Mouse (Mus musculus) testis, adult 2 months (tissue): ENCODE data around the gene Dync1li1. TPM values are rescaled to one million over a fixed set of nuclear protein-coding genes. Genes with fewer than 3 reads are reported as not detected.

Experiments used
- H3K27ac ChIP-seq: fragments of 200-500 bp; 2 replicates; pipeline ENCODE4 v1.5.1; 2012; ENCODE audit warnings: low read depth, low read length; ENCODE audit not compliant: control insufficient read depth, insufficient read depth
- H3K27me3 ChIP-seq: fragments of 200-500 bp; 2 replicates; pipeline ENCODE4 v1.6.1; 2012; ENCODE audit warnings: mild to moderate bottlenecking, low read length, moderate library complexity; ENCODE audit not compliant: control insufficient read depth, insufficient read depth
- H3K36me3 ChIP-seq: fragments of 200-500 bp; 2 replicates; pipeline ENCODE4 v1.6.1; 2012; ENCODE audit warnings: mild to moderate bottlenecking, low read length; ENCODE audit not compliant: control insufficient read depth, insufficient read depth
- H3K4me1 ChIP-seq: fragments of 200-500 bp; 2 replicates; pipeline ENCODE4 v1.6.1; 2012; ENCODE audit warnings: low read length; ENCODE audit not compliant: control insufficient read depth, insufficient read depth
- H3K4me3 ChIP-seq: fragments of 200-500 bp; 2 replicates; pipeline ENCODE4 v1.5.1; 2012; ENCODE audit warnings: low read depth, mild to moderate bottlenecking, low read length, moderate library complexity, mixed read lengths; ENCODE audit not compliant: control insufficient read depth
- CTCF ChIP-seq: fragments of 200-500 bp; IDR thresholded peaks from 2 replicates; pipeline ENCODE4 v1.5.1; 2012; ENCODE audit warnings: low read depth, mild to moderate bottlenecking, inconsistent platforms, low read length, moderate library complexity; ENCODE audit not compliant: control insufficient read depth, insufficient read depth, insufficient replicate concordance
- POLR2A ChIP-seq: fragments of 200-500 bp; IDR thresholded peaks from 2 replicates; pipeline ENCODE4 v1.6.1; 2012; ENCODE audit warnings: low read depth, mild to moderate bottlenecking, inconsistent platforms, low read length, moderate library complexity; ENCODE audit not compliant: control insufficient read depth
- polyA plus RNA-seq: library from polyadenylated mRNA; depleted of rRNA; stranded (reverse); fragments of >200 nt; gene quantifications from 2 replicates; pipeline ENCODE4 v1.2.3, GENCODE M21; 2012

Gene Dync1li1
- polyA plus RNA-seq, 1 experiment, result 4.7 TPM

DNA sequence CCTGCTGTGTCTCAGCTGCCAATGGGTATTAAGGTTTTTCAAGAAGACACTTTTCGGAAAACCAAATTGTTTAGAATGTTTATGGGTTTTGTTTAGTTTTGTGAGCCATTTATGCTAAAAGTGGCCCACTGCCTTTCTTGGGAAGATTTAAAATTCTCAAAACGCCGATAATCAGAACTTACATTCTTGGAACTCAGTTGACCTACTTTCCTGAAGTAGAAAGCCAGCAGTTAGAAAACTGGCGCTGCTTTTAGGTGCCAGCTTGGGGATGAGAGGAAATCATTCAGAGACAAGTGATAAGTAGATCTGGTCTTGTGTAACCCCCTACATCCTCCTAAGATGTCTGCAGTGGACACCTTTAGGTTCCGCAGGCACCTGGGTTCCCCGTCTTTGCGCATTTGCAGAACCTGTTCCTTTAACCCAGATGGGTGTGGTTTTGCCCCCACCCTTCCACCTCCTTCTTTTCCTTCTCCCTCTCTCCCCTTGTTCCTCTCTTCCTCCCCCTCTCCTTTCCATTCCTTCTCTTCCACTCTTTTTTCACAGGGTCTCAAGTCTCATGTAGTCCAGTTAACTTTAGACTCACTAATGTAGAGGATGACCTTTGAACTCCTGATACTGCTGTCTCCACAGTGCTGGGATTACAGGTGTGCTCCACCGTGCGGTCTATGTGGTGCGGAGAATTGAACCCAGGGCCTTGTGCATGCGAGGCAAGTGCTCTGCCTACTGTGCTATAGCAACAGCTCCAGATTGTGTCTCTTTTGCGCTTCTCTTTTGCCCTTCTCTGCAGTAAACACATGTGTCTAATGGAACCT, 43.5 kb downstream of the Dync1li1 start:
- no peaks in the 10 kb centered on the region for H3K27me3 ChIP-seq
- peaks cover 2% of the 10 kb centered on the region; the same call in 1 of the 2 replicates for H3K36me3 ChIP-seq
- H3K27ac ChIP-seq, result no peak overlapping the region; the same call in 1 of the 2 replicates
- no peak for TF ChIP-seq CTCF
- TF ChIP-seq POLR2A, result no peak
- H3K4me3 ChIP-seq, result peak overlapping the region; percentile 97
- peaks cover 8% of the 10 kb centered on the region for H3K4me1 ChIP-seq

GRCm38 (mm10) chr9:114733238-114733637, 44.6 kb downstream of the Dync1li1 start:
- H3K4me3 ChIP-seq, result no peak overlapping the region
- H3K4me1 ChIP-seq, result peaks cover 10% of the 10 kb centered on the region
- peaks cover 2% of the 10 kb centered on the region; the same call in 1 of the 2 replicates for H3K36me3 ChIP-seq
- no peaks in the 10 kb centered on the region for H3K27me3 ChIP-seq
- TF ChIP-seq POLR2A (no peak), CTCF (no peak)
- H3K27ac ChIP-seq, result no peak overlapping the region

- no peak overlapping the region for H3K27ac ChIP-seq
- H3K27me3 ChIP-seq, result no peaks in the 10 kb centered on the region
- H3K36me3 ChIP-seq, result peaks cover 2% of the 10 kb centered on the region; the same call in 1 of the 2 replicates
- H3K4me1 ChIP-seq, result peaks cover 6% of the 10 kb centered on the region
- TF ChIP-seq CTCF (no peak), POLR2A (no peak)
- H3K4me3 ChIP-seq, result no peak overlapping the region
Measured at GRCm38 (mm10) chr9:114736442-114736841, 47.9 kb downstream of the Dync1li1 start.

DNA sequence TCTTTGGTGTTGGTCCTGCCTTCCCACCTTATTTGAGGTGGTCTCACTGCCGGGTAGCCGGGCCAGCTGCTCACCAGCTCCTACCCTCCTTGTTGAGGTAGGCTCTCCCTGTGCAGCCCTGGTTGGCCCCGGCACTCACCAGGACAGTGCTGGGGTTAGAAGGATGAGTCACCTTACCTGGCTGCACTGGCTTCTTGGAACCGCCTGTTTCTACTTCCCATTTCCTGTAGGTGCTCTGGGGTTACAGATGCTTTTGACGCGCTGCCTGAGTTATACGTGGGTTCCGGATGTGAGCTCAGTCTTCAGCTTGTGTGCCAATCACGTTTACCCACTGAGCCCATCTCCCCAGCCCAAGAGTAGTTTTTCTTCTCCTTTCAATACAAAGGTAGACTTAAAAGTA, 51.7 kb downstream of the Dync1li1 start:
- H3K4me3 ChIP-seq, result no peak overlapping the region
- no peak overlapping the region for H3K27ac ChIP-seq
- no peaks in the 10 kb centered on the region; the same call in 1 of the 2 replicates for H3K36me3 ChIP-seq
- TF ChIP-seq POLR2A (no peak), CTCF (no peak)
- H3K4me1 ChIP-seq, result peaks cover 2% of the 10 kb centered on the region
- H3K27me3 ChIP-seq, result no peaks in the 10 kb centered on the region

GRCm38 (mm10) chr9:114742731-114743130, 54.1 kb downstream of the Dync1li1 start:
- Histone ChIP-seq H3K27me3 (no peaks in the 10 kb centered on the region), H3K4me1 (no peaks in the 10 kb centered on the region), H3K36me3 (no peaks in the 10 kb centered on the region; the same call in 1 of the 2 replicates), H3K27ac (no peak overlapping the region), H3K4me3 (no peak overlapping the region)
- TF ChIP-seq POLR2A (no peak), CTCF (no peak)

DNA sequence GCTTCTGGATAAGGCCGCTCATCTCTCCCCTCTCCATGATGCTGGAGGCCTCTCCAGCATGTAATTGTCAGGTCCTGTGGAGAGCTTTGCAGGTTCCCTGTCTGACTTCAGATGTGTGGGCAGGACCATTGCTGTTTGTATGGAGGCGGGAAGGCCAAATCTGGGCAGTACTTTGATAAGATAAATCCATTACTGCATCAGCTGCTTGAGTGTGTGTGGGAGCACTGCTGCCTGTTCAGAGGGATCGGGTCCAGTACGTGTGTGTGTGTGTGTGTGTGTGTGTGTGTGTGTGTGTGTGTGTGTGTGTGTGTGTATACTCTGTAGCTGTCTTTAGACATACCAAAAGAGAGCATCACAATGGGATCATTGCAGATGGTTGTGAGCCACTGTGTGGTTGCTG, 56.6 kb downstream of the Dync1li1 start:
- H3K36me3 ChIP-seq, result no peaks in the 10 kb centered on the region; the same call in 1 of the 2 replicates

GRCm38 (mm10) chr9:114745654-114746053, 57.1 kb downstream of the Dync1li1 start:
- Histone ChIP-seq H3K27me3 (no peaks in the 10 kb centered on the region), H3K36me3 (no peaks in the 10 kb centered on the region; the same call in 1 of the 2 replicates), H3K27ac (no peak overlapping the region), H3K4me3 (no peak overlapping the region), H3K4me1 (no peaks in the 10 kb centered on the region)
- TF ChIP-seq CTCF, result no peak
- no peak for TF ChIP-seq POLR2A

More for the DNA sequence above, 56.6 kb downstream of the Dync1li1 start:
- Histone ChIP-seq H3K4me1 (no peaks in the 10 kb centered on the region), H3K4me3 (no peak overlapping the region), H3K27me3 (no peaks in the 10 kb centered on the region), H3K27ac (no peak overlapping the region)
- TF ChIP-seq POLR2A (no peak), CTCF (no peak)
